Mouse (Mus musculus) skeletal muscle tissue, adult 2 months (tissue): ENCODE measurements around the gene Faah.

ENCODE experiments used
- DNase-seq: peaks from one replicate; pipeline ENCODE4 v3.0.0-alpha.2; 2012; ENCODE audit warnings: low read depth, low spot score

Gene Faah

DNA sequence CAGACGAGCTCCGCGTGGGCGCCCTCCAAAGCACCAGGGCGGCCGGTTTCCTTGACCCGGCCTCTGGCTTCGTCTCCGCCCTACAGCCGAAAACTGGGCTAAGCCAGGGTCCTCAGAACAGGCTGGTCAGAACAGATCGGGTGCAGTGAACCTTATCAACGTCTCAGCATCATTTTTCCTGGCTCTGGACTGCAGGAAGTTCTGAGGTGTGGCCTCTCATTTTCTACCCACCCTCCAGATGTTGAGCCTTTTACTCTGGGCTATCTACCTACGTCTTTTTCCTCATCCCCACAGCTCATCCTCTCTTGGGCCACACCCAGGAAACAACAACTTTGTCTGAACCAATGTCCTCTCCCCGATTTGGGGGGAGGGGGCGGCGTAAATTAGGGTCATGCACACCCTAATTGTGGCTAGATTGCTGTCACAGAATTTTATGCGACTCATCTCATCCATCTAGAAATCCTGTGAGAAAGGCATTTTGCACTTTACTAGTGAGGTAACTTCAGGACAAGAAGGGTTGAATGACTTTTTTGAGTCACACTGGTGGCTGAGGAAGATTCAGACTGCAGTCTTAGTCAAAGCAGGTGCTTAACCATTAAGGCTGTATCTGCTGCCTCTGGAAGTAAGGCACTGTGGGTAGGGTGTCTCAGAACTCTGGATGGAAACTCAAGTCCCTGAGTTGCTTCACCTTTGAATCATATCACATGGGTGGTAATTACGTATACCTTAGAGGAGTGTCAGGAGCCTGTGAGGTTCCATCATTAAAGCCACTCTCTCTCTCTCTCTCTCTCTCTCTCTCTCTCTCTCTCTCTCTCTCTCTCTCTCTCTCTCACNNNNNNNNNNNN is at the start of gene Faah:
Faah (minus strand) TSS at position 25 of the 845 bp plus-strand sequence.
- DNase-seq: no peak

DNA sequence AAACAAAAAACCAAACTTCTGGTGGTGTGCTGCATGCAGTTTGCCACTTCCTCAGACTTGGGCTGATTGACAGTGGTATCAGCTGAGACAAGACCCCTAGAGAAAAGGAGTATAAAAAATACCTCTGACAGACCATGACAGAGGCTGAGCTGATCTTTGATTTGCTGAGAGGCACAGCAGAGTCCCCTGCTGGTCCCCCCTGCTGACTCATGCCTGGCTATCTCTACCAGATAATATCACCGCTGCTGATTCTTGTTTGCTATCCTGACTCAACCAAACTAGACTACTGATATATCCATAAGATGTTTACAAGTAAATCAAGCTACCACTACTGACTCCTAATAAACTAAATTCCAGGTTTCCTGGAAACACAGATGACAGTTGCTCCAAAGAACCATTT is 46.1 kb upstream of the Faah start:
- DNase-seq: no peak

DNA sequence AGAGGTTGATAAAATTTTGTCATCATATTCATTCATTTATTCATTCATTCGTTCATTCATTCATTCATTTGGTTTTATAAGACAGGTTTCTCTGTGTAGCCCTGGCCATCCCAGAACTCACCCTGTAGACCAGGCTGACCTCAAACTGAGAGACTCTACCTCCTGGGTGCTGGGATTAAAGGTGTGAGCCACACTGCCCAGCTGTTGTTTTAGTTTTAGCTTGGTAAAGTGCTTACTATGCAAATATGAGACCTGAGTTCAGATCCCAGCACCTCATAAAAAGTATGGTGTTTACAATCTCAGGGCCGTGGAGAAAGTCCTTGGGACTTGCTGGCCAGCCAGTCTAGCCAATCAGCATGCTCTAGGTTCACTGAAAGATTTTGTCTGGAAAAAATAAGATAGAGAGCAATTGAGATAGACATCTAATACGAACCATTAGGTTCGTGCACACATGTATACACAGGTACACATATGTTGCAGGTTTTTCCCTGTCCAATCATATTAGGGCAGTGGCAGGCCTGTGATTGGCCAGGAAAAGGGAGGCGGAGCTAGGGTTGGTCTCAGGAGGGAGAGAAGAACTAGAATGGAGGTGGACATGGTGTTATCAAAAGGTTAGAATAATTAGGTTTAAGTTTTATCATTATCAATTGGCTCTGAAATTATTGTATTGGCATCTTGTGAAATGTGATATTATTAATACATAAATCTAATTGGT is 41.4 kb upstream of the Faah start:
- no peak for DNase-seq

DNA sequence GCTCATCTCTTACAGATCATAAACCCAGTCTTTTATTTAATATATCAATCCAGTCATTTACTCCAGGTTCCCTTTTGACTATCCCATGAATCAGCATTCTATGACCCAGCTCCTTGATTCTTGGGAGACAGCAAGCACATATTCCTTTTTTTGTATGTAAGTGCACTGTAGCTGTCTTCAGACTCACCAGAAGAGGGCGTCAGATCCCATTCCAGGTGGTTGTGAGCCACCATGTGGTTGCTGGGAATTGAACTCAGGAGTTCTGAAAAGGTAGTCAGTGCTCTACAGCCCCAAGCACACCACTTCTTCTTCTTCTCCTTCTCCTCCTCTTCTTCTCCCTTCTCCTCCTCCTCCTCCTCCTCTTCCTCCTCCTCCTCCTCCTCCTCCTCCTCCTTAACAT is 39.8 kb upstream of the Faah start:
- no peak for DNase-seq

DNA sequence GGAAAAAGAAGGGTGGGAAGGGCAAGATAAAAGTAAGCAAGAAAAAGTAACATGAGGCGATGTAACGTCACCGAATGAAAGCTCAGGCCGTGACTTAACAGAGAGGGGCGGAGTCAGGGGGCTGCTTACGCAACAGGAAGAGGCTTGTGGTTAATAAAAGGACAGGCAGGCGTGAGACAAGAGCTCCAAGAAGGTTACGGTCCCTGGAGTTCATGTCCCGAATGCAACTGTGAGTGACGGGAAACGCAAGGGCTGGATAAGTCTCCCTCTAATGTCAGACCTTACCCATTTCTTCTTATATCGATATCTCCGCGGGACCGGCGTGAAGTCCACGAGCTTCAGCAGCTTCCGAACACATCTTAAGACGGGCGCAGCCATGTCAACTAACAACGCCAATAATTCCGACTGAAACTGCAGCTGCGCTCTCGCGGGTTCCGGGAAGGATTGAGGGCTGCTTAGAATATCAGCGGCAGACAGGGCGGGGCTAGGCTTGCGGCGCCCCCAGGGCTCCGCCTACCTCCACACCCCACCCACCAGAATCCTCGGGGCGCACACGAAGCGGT is 35.8 kb upstream of the Faah start, which contains the start of gene Nsun4:
Nsun4 (minus strand) TSS at position 478 of the 563 bp plus-strand sequence.
- DNase-seq: peak; percentile 84

DNA sequence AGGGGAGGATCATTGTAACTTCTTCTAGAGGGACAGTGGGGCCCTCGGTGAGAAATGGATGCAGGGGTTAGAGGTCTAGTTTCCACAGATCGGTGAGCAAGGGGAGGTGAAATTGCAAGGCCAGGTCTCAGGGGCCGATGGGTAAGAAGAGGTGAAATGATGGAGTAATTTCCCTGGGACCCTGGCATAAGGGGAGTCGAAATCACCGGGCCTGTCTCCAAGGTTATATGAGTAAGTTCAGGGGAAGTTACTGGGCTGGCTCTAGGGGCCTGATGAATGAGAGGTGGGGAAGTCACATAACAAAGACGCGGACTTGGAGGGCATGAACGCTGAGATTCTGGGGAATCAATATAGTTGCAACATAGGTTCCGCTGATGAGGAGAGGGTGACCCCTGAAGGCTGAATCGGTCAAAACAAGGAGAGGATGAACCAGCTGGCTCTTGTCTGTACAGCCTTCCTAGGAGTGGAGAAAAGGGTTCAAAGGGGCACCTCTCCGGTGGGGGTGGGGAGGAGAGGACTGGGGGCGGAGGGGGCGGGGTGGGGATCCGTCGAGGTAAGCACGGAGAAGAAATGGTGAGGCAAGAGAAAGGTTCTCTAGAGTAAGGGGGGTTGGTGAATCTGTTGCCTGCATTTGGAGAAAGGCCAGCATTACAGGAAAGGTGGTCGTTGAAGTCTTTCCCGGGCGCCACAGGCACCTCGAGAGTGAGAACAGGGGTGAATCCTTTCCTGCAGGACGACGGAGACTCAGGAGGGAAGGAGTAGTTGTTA is 35.0 kb upstream of the Faah start:
- DNase-seq: no peak

DNA sequence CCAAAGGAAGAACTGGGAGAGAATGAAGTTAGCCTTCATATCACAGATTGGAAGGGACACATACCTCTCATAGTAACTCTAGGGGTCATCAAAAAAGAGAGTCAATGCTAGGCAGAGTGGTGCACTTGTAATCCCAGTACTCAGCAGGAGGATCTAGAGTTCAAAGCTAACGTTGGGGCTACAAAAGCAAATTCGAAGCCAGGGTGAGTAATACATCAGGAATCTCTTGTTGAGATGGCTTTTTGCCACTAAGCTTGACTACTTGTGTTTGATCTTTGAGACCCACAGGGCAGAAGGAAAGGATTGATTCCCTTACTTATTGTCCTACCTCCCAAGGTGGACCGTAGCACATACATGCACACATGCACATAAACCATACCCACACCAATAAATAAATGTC is 31.5 kb upstream of the Faah start:
- no peak for DNase-seq

DNA sequence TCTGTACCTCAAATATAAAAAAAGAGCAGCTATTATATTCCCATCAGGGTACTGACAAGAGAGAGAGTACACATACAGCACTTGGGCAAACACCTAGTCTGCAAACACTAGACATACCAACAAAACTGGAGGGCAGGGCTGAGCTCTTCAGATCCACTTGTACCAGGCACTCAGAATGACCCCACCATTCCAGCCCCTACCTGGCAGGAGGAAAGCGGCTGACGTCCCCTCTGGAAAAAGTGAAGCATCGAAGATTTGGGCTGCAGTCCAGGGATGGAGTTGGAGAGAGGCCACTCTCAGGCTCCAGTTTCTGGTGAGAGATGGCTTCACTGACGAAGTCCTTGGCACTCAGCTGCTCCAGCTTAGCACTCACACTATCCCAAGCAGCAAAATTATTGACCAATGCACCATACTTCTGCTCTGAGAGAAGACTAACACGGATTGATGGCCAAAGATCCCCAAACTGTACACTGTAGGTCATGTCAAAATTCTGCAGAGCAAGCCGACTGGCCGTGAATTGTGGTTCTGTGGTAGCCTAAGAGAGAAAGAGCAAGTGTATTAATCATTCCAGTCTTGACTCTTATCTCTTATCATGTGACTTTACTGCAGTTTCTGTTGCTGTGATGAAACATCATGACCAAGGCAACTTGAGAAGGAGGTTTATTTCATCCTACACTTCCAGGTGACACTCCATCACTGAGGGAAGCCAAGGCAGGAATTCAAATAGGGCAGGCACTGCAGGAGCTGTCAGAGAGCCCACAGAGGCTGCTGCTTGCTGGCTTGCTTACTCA is 30.6 kb upstream of the Faah start:
- DNase-seq: peak; percentile 21

DNA sequence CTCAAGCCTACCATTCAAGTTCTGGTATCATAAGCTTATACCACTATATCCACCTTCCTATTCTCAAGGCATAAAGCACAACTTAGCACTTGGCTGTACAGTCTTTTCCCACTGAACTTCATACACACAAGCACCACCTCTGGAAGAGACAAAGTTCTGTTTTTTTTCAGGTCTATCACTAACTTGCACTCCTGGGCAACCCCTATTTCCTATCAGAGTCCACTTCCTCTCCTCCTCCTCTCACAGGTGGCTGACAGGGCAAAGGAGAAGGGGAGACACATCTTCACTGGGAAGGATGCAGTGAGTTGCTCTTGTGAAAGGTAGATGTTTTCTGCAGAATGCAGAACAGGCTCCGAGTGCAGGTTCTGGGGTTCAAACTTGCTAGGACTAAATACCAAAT is 30.0 kb upstream of the Faah start:
- DNase-seq: no peak

DNA sequence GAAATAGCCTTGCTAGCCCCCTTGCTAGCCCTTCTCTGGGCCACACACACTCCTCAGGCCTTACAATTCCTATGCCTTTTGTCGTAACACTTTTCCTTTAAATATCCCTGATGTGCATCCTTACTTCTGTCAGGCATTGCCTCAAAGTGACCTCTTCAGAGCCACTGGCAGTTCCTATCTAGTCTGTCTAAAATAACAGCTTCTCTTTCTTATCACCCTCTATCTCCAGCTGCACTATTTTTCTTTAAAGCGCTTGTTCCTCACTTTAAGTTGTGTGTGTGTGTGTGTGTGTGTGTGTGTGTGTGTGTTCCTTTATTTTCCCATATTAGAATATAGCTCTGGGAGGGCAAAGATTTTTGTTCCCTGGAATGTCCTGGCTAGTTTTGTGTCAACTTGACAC is 28.9 kb upstream of the Faah start:
- no peak for DNase-seq

DNA sequence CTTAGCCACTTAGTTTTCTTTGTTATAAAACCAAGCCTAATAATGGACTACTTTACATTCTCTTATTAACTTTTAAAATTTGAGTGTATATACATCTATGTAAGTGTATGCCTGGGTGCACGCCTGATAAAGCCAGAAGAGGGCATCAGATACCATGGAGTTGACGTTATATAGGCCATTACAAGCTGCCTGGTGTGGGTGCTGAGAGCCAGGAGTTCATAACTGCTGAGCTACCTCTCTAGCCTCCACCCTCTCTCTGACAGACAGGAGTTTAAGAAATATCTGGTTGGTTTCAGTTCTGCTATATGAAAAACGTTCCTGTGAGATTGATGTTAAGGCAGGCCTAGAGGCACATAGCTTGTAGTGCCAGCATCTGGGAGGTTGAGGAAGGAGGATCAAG is 24.5 kb upstream of the Faah start:
- DNase-seq: no peak

DNA sequence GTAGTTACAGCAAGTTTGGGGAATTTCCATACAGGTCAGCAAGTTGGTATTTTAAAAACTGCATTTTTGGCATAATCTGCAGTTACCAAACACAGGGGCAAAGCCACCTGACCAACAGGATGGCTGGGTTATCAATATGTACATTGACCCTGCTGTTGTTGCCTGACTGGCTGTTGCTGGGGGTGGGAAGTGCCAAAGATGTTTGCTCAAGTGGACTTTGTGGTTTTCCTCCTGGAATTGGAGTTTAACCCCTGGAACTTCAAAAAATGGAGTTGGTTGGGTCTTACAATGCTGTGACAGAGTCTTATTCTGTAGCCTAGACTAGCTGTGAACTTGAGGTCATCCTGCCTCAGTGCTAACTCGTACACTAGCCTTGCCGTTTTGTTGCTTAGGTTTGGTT is 22.7 kb upstream of the Faah start:
- no peak for DNase-seq

DNA sequence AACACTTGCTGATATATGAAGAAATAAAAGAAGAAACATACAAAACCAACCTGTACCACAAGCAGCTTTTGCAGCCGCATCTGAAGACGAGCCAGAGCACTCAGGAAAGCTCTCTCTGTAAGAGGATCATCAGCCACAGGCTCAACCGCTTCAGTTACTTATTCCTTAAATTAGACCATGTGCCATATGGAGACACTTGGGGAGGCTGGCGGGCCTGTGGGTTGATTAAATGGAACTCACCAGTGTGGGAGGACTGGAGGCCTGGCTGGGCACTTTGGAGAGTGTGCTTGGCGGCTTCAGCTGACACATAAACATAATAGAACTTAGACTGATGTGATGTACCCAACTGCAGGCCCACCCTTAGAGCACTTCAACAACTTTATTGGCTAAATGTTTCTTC is 15.6 kb upstream of the Faah start:
- no peak for DNase-seq

DNA sequence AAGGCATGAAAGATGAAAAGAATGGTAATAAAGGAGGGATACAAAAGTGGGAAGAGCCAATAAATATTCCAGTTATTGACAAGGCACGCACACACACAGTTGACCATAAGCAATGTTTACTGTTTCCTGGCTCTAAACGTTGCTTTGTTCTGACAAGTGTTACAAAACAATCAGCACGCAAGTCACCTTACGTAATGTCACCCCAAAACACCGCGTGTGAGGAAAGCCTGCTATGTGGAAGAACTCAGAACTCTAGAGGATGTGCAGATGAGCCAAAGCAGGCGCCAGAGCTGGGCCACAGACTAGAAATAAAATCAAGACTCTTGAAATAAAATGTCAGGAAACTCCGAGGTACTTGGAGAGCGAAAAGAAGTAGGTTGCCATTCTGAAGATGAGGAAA is 15.2 kb upstream of the Faah start:
- no peak for DNase-seq

DNA sequence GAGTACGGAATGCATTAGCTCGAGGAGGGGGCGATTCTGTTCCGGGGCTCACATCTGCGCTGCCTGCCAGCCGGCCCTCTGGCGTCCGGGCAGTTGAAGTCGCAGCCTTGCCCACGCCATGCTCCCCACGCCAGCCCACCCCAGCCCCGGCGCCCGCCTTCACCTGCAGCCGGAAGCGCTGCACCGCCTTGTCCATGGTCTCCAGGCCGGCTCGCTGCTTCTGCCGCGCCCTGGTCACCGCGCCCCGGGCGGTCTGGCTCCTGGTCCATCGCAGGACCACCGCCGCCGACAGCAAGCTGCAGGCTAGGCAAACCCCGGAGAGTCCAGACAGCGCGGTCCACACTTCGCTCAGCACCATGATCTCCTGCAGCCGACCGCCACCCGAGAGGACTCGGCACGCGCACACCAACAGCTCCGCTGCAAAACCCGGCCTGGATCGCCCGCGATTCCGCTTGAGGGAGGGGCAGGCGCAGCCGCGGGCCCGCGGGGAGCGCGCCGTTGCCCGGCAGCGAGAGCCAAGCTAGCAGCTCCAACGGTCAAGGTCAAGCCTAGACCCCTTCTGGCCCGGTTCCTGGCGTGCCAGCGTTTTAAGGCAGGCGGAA is 325 bp downstream of the Faah start:
- DNase-seq: no peak

DNA sequence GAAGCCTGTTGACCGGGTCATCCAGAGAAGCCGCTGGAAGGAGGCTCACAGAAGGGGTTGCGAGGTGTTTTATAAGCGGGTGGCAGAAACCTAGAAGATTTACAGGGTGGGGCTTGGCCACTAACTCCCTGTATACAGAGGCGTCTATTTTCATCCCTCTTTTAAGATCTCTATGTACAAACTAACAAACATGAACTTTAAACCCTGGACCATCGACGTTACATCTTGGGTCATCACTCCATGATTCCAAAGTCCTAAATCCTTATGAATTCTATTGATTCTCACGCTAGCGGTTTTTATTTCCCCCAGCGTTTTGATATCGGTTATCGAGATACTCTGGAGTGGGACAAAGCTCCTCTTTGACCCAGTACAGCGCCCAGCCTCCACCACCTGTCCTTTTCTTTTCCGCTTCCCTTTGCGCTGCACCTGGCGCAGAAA is 845 bp downstream of the Faah start:
- no peak for DNase-seq

DNA sequence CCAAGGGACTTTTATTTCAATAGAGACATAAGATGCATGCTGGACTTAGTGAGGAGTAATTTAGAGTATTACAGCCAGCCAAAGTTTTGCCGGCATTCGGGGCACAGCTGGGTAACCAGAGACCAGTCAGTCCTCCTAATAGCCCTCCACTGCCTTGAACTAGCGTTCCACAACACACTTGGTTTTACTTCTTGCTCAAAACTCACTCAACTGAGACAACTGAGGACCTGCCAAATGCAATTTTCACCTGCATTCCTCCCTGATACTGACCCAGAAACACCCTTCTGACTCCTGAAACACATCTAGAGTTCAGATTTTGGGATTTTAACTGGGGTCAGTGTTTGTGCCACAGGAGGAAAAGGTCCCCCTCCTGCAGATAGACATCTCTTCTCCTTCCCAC is 1.3 kb downstream of the Faah start:
- no peak for DNase-seq

DNA sequence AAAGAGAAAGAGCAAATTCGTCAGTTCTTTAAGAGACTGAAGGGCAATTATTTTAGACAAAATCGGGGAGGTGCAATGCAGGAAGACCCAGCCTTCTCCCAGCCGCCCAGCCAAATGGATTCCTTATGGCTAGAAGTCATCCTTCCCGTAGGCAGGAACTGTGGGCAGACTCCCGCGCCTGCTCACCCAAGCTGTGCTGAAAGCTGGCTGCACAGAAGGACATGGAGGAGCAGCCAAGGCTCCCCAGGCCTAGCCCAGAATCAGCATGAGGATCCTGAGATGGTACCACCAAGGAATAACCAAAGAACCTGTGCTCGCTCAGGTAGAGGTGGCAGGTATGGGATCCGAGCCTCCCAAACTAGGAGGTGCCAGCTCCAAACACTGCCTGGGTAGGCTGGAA is 1.7 kb downstream of the Faah start:
- DNase-seq: no peak

DNA sequence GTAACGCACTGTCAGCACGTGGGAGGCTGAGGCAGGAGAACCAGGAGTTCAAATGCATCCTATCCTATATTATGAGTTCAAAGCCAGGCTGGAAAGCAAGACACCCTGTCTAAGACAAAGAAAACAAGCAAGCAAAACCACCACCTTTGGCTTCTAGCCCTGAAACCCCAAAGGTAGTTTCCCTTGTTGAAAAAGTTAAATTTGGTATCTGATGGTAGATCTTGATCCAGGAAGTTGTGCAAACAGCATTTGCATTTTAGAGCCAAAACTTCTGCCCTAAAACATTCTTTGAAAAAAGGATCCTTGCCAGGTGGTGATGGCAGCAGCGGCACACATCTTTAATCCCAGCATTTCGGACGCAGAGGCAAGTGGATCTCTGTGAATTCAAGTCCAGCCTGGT is 2.2 kb downstream of the Faah start:
- DNase-seq: no peak

DNA sequence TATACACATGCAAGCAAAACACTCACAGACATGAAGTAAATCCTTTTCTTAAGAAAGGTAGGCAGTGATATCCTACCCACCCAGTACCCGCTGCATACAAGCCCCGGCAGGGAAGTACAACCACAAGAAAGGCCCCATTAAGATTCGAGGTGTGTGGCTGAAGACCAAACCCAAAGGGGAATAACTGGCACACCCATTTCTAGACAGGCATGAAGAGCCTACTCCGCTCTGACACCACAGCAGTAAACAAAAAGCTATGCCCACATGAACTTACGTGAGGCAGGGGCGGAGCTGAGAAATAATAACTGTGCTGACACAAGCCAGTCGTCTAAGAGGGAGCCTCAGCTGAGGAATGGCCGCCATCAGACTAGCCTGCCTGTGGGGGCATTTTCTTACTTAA is 7.5 kb downstream of the Faah start:
- no peak for DNase-seq

DNA sequence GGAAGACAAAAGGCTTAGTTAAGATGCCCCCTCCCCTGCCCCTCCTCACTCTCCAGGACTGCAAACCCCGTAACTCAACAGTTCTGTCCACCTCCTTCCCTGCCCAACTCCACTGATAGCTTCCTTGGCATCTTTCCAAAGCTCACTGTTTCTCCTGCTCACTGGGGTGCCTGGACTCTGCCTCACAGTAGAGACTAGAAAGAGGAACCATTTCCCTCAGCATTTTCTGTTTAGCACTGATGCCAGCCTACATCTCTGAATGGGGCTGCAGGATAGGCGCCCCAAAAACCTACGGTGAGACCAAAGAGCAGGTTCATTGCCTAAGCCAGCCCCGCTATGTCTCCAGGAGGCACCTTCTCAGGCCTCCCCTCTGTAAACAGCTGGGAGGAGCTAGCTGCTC is 16.5 kb downstream of the Faah start:
- DNase-seq: no peak
